Mouse (Mus musculus): ENCODE data around the gene Ndufs2. TPM values are rescaled to one million over a fixed set of nuclear protein-coding genes. Genes with fewer than 3 reads are reported as not detected.

Ndufs2 gene
- polyA plus RNA-seq, 1 experiment = 131 TPM

GRCm38 (mm10) chr1:171269848-171270572, 18.8 kb upstream of the Ndufs2 start, which contains the start of gene B4galt3:
Gene B4galt3, plus strand, starts transcription at chr1:171270328.
- 0 out of 2 replicates have a peak within 1 kb of the TSS, but pooled peaks have one; percentile 7 for H3K27ac ChIP-seq (ENCODE audit: insufficient read depth, low read depth, low read length)
- H3K4me1 ChIP-seq (ENCODE audit: control insufficient read depth, insufficient read depth, low read length) = peaks cover 31% of the 10 kb centered on the region

GRCm38 (mm10) chr1:171268341-171268740, 17.2 kb upstream of the Ndufs2 start:
- peaks cover 38% of the 10 kb centered on the region for H3K4me1 ChIP-seq (ENCODE audit: control insufficient read depth, insufficient read depth, low read length)
- no peak overlapping the region for H3K4me3 ChIP-seq (ENCODE audit: insufficient read depth, low read length)
- peak overlapping the region; percentile 45 for H3K27ac ChIP-seq (ENCODE audit: insufficient read depth, low read depth, low read length)
- no peak for TF ChIP-seq POLR2A (IDR thresholded peaks at IDR 0.05; ENCODE audit: borderline replicate concordance, low read depth, low read length)
- no peak for TF ChIP-seq CTCF (IDR thresholded peaks at IDR 0.05; ENCODE audit: low read depth, low read length)

More at GRCm38 (mm10) chr1:171269848-171270572, 18.8 kb upstream of the Ndufs2 start, which contains the start of gene B4galt3:
- no peak for TF ChIP-seq CTCF (IDR thresholded peaks at IDR 0.05; ENCODE audit: low read depth, low read length)
- TF ChIP-seq POLR2A (IDR thresholded peaks at IDR 0.05; ENCODE audit: borderline replicate concordance, low read depth, low read length) = peak; percentile 68
- H3K4me3 ChIP-seq (ENCODE audit: insufficient read depth, low read length) = peak within 1 kb of the TSS; percentile 71

GRCm38 (mm10) chr1:171265971-171266744, 15.0 kb upstream of the Ndufs2 start:
- TF ChIP-seq CTCF (IDR thresholded peaks at IDR 0.05; ENCODE audit: low read depth, low read length) (no peak), POLR2A (IDR thresholded peaks at IDR 0.05; ENCODE audit: borderline replicate concordance, low read depth, low read length) (no peak)
- H3K4me3 ChIP-seq (ENCODE audit: insufficient read depth, low read length) = no peak overlapping the region

GRCm38 (mm10) chr1:171263666-171264461, 12.7 kb upstream of the Ndufs2 start:
- peaks cover 34% of the 10 kb centered on the region for H3K4me1 ChIP-seq (ENCODE audit: control insufficient read depth, insufficient read depth, low read length)
- TF ChIP-seq CTCF (IDR thresholded peaks at IDR 0.05; ENCODE audit: low read depth, low read length) (no peak), POLR2A (IDR thresholded peaks at IDR 0.05; ENCODE audit: borderline replicate concordance, low read depth, low read length) (no peak)
- H3K27ac ChIP-seq (ENCODE audit: insufficient read depth, low read depth, low read length) = peak overlapping the region; percentile 61
- H3K4me3 ChIP-seq (ENCODE audit: insufficient read depth, low read length) = no peak overlapping the region

More at GRCm38 (mm10) chr1:171265971-171266744, 15.0 kb upstream of the Ndufs2 start:
- Histone ChIP-seq H3K27ac (ENCODE audit: insufficient read depth, low read depth, low read length) (no peak overlapping the region), H3K4me1 (ENCODE audit: control insufficient read depth, insufficient read depth, low read length) (peaks cover 30% of the 10 kb centered on the region)

GRCm38 (mm10) chr1:171263185-171263611, 12.0 kb upstream of the Ndufs2 start:
- peak overlapping the region; percentile 69 for H3K27ac ChIP-seq (ENCODE audit: insufficient read depth, low read depth, low read length)
- TF ChIP-seq CTCF (IDR thresholded peaks at IDR 0.05; ENCODE audit: low read depth, low read length) (no peak), POLR2A (IDR thresholded peaks at IDR 0.05; ENCODE audit: borderline replicate concordance, low read depth, low read length) (no peak)
- H3K4me1 ChIP-seq (ENCODE audit: control insufficient read depth, insufficient read depth, low read length) = peaks cover 30% of the 10 kb centered on the region
- peak overlapping the region; percentile 34 for H3K4me3 ChIP-seq (ENCODE audit: insufficient read depth, low read length)

- TF ChIP-seq POLR2A (IDR thresholded peaks at IDR 0.05; ENCODE audit: borderline replicate concordance, low read depth, low read length) (no peak), CTCF (IDR thresholded peaks at IDR 0.05; ENCODE audit: low read depth, low read length) (no peak)
- Histone ChIP-seq H3K4me3 (ENCODE audit: insufficient read depth, low read length) (peak overlapping the region; percentile 34), H3K4me1 (ENCODE audit: control insufficient read depth, insufficient read depth, low read length) (peaks cover 30% of the 10 kb centered on the region), H3K27ac (ENCODE audit: insufficient read depth, low read depth, low read length) (peak overlapping the region; percentile 69)
Measured at GRCm38 (mm10) chr1:171262594-171263130, 11.5 kb upstream of the Ndufs2 start.

- no peak for TF ChIP-seq POLR2A (IDR thresholded peaks at IDR 0.05; ENCODE audit: borderline replicate concordance, low read depth, low read length)
- TF ChIP-seq CTCF (IDR thresholded peaks at IDR 0.05; ENCODE audit: low read depth, low read length) = no peak
- Histone ChIP-seq H3K27ac (ENCODE audit: insufficient read depth, low read depth, low read length) (no peak overlapping the region), H3K4me1 (ENCODE audit: control insufficient read depth, insufficient read depth, low read length) (peaks cover 28% of the 10 kb centered on the region), H3K4me3 (ENCODE audit: insufficient read depth, low read length) (no peak overlapping the region)
Measured at GRCm38 (mm10) chr1:171260316-171260715, 9.1 kb upstream of the Ndufs2 start.

GRCm38 (mm10) chr1:171258921-171259320, 7.7 kb upstream of the Ndufs2 start:
- H3K4me3 ChIP-seq (ENCODE audit: insufficient read depth, low read length) = no peak overlapping the region
- no peak overlapping the region for H3K27ac ChIP-seq (ENCODE audit: insufficient read depth, low read depth, low read length)
- no peak for TF ChIP-seq CTCF (IDR thresholded peaks at IDR 0.05; ENCODE audit: low read depth, low read length)
- no peak for TF ChIP-seq POLR2A (IDR thresholded peaks at IDR 0.05; ENCODE audit: borderline replicate concordance, low read depth, low read length)
- peaks cover 26% of the 10 kb centered on the region for H3K4me1 ChIP-seq (ENCODE audit: control insufficient read depth, insufficient read depth, low read length)

- TF ChIP-seq CTCF (IDR thresholded peaks at IDR 0.05; ENCODE audit: low read depth, low read length) (no peak), POLR2A (IDR thresholded peaks at IDR 0.05; ENCODE audit: borderline replicate concordance, low read depth, low read length) (no peak)
- H3K4me3 ChIP-seq (ENCODE audit: insufficient read depth, low read length) = no peak overlapping the region
Measured at GRCm38 (mm10) chr1:171257781-171258180, 6.6 kb upstream of the Ndufs2 start.

More at GRCm38 (mm10) chr1:171257781-171258180, 6.6 kb upstream of the Ndufs2 start:
- Histone ChIP-seq H3K27ac (ENCODE audit: insufficient read depth, low read depth, low read length) (no peak overlapping the region), H3K4me1 (ENCODE audit: control insufficient read depth, insufficient read depth, low read length) (peaks cover 22% of the 10 kb centered on the region)

Measured in bone marrow macrophage, adult 2 months (primary cell).